Mouse (Mus musculus) heart, embryonic 16.5 days (tissue): Measurements from ENCODE around the gene Amelx. TPM values are rescaled to one million over a fixed set of nuclear protein-coding genes. Genes with fewer than 3 reads are reported as not detected.

Experiments
- ATAC-seq: fragments of 200-750 bp; cut with Nextera tagmentation; replicated peaks from 2 replicates; pipeline ENCODE4 v1.8.0; 2017; ENCODE audit warnings: moderate number of reproducible peaks; ENCODE audit not compliant: insufficient read depth, low FRiP score; ENCODE audit errors: extremely low read depth
- H3K27ac ChIP-seq: fragments of 300-500 bp; sonication (generic); 2 replicates; pipeline ENCODE4 v1.5.1; 2014; ENCODE audit warnings: mild to moderate bottlenecking, low read length, control low read depth, moderate library complexity
- H3K27me3 ChIP-seq: fragments of 300-500 bp; sonication (generic); 2 replicates; pipeline ENCODE4 v1.6.1; 2014; ENCODE audit warnings: low read length, mixed read lengths; ENCODE audit not compliant: control insufficient read depth, insufficient read depth
- H3K36me3 ChIP-seq: fragments of 300-500 bp; sonication (generic); 2 replicates; pipeline ENCODE4 v1.6.1; 2014; ENCODE audit not compliant: control insufficient read depth, insufficient read depth
- H3K4me1 ChIP-seq: fragments of 300-500 bp; sonication (generic); 2 replicates; pipeline ENCODE4 v1.6.1; 2014; ENCODE audit warnings: low read length, mixed read lengths; ENCODE audit not compliant: control insufficient read depth, insufficient read depth
- H3K4me2 ChIP-seq: fragments of 300-500 bp; sonication (generic); 2 replicates; pipeline ENCODE4 v1.6.1; 2014; ENCODE audit warnings: low read depth, mild to moderate bottlenecking, control low read depth, low read length
- H3K4me3 ChIP-seq: fragments of 300-500 bp; sonication (generic); 2 replicates; pipeline ENCODE4 v1.5.1; 2014; ENCODE audit warnings: mild to moderate bottlenecking, control low read depth, low read length
- H3K9ac ChIP-seq: fragments of 300-500 bp; sonication (generic); 2 replicates; pipeline ENCODE4 v1.6.1; 2014; ENCODE audit warnings: low read length, control low read depth
- H3K9me3 ChIP-seq: fragments of 300-500 bp; sonication (generic); replicated peaks from 2 replicates; pipeline ENCODE4 v1.6.1; 2016; ENCODE audit warnings: low read length; ENCODE audit not compliant: control insufficient read depth
- WGBS: fragments of 180-500 bp; shearing (Covaris S2); extraction: QIAGEN DNeasy Blood & Tissue Kit; methylation state at CpG from one replicate; pipeline ENCODE4 v1.1.7; 2014; 5-methylcytosine and 5-hydroxymethylcytosine counted together
- polyA plus RNA-seq: library from polyadenylated mRNA; unstranded; fragments of >200 nt; fragmentation: Nextera tagmentation; extraction: Ambion mirVana; gene quantifications from 2 replicates; pipeline ENCODE4 v1.2.1, GENCODE M21; 2015

Gene Amelx
- polyA plus RNA-seq, 1 experiment from 2014 or later: not detected

DNA sequence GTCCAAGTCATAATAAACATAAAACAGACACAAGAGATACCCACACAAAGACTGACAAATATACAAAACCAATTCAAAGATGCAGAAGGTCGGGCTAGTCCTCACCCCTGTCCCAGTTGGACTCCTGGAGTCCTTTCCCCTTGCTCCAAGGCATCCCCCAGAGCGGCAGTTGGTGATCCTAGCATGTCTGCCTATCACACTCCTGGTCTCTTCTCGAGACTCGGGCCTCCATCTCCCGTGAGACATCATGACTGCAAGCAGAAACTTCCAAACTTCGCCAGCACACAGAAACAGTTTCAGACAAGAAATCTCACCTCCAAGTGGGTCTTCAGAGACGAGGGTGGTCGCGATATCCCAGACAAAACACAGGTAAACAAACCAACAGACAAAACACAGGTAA, 46.5 kb downstream of the Amelx start:
- Histone ChIP-seq H3K36me3 (no peaks in the 10 kb centered on the region), H3K9ac (no peak overlapping the region), H3K27me3 (no peaks in the 10 kb centered on the region), H3K9me3 (no peaks in the 10 kb centered on the region), H3K4me1 (no peaks in the 10 kb centered on the region), H3K27ac (no peak overlapping the region), H3K4me2 (no peak overlapping the region), H3K4me3 (no peak overlapping the region)
- no peak for ATAC-seq
- WGBS: 82% methylated on average over 9 of the region's 9 CpGs

GRCm38 (mm10) chrX:169139758-169140157, 47.2 kb downstream of the Amelx start:
- Histone ChIP-seq H3K4me2 (no peak overlapping the region), H3K9me3 (no peaks in the 10 kb centered on the region), H3K27me3 (no peaks in the 10 kb centered on the region), H3K27ac (no peak overlapping the region), H3K4me3 (no peak overlapping the region), H3K36me3 (no peaks in the 10 kb centered on the region), H3K9ac (no peak overlapping the region), H3K4me1 (no peaks in the 10 kb centered on the region)
- ATAC-seq: no peak
- 92% methylated on average over 7 of the region's 7 CpGs for WGBS

Other genes with a start within 250 kb of the Amelx start
- gene Hccs, start 133.2 kb upstream of the Amelx start, polyA plus RNA-seq: 52.6 and 61.7 TPM in 2 replicates